Mouse (Mus musculus) limb, embryonic 13.5 days (tissue): ENCODE data around the gene Ldah. TPM values are rescaled to one million over a fixed set of nuclear protein-coding genes. Genes with fewer than 3 reads are reported as not detected.

Experiments used
- ATAC-seq: fragments of 200-750 bp; cut with Nextera tagmentation; 2 replicates; pipeline ENCODE4 v1.8.0; 2017; ENCODE audit warnings: low read depth, moderate number of reproducible peaks, moderate TSS enrichment; ENCODE audit not compliant: low FRiP score
- H3K27ac ChIP-seq: fragments of 300-500 bp; sonication (generic); 2 replicates; pipeline ENCODE4 v1.5.1; 2015; ENCODE audit warnings: inconsistent platforms, mild to moderate bottlenecking, moderate library complexity
- H3K27me3 ChIP-seq: fragments of 300-500 bp; sonication (generic); 2 replicates; pipeline ENCODE4 v1.6.1; 2015; ENCODE audit warnings: mild to moderate bottlenecking, inconsistent platforms
- H3K36me3 ChIP-seq: fragments of 300-500 bp; sonication (generic); 2 replicates; pipeline ENCODE4 v1.6.1; 2015; ENCODE audit warnings: inconsistent platforms, mild to moderate bottlenecking, moderate library complexity
- H3K4me1 ChIP-seq: fragments of 300-500 bp; sonication (generic); 2 replicates; pipeline ENCODE4 v1.6.1; 2015; ENCODE audit warnings: inconsistent platforms
- H3K4me2 ChIP-seq: fragments of 300-500 bp; sonication (generic); replicated peaks from 2 replicates; pipeline ENCODE4 v1.6.1; 2015; ENCODE audit warnings: inconsistent platforms, mild to moderate bottlenecking, moderate library complexity
- H3K4me3 ChIP-seq: fragments of 300-500 bp; sonication (generic); 2 replicates; pipeline ENCODE4 v1.5.1; 2015; ENCODE audit warnings: moderate library complexity, mild to moderate bottlenecking, inconsistent platforms
- H3K9ac ChIP-seq: fragments of 300-500 bp; sonication (generic); 2 replicates; pipeline ENCODE4 v1.6.1; 2015; ENCODE audit warnings: mild to moderate bottlenecking, inconsistent platforms
- H3K9me3 ChIP-seq: fragments of 300-500 bp; sonication (generic); 2 replicates; pipeline ENCODE4 v1.6.1; 2016; ENCODE audit warnings: inconsistent platforms
- WGBS: fragments of 180-500 bp; shearing (Covaris S2); methylation state at CpG from one replicate; pipeline ENCODE4 v1.1.7; 2015; 5-methylcytosine and 5-hydroxymethylcytosine counted together
- polyA plus RNA-seq: library from polyadenylated mRNA; unstranded; fragments of >200 nt; fragmentation: Nextera tagmentation; extraction: Ambion mirVana; gene quantifications from 2 replicates; pipeline ENCODE4 v1.2.1, GENCODE M21; 2015

The Ldah gene
- polyA plus RNA-seq, 1 experiment from 2014 or later = 66.2 TPM

DNA sequence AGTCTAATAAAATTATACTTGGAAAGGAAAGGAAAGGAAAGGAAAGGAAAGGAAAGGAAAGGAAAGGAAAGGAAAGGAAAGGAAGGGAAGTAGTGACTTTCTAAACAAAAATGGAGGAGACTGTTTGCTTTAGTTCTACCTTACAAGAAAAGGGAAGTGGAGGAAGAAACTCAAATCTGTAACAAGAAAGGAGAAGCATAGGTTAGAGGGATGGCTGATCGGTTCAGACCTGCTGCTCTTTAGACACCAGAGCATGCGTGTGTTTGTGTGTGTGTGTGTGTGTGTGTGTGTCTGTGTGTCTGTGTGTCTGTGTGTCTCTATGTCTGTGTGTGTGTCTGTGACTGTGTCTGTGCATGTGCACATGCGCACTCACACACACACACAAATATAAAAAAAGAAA lies 23.2 kb downstream of the Ldah start:
- peaks cover 29% of the 10 kb centered on the region for H3K36me3 ChIP-seq
- ATAC-seq = no peak
- no peak overlapping the region for H3K9ac ChIP-seq
- no peak overlapping the region for H3K27ac ChIP-seq
- H3K9me3 ChIP-seq = no peaks in the 10 kb centered on the region
- no peak overlapping the region for H3K4me3 ChIP-seq
- H3K27me3 ChIP-seq = no peaks in the 10 kb centered on the region
- no peak overlapping the region for H3K4me2 ChIP-seq
- WGBS = 90% methylated on average over 3 of the region's 3 CpGs
- no peaks in the 10 kb centered on the region for H3K4me1 ChIP-seq

- WGBS = 83% methylated on average over 3 of the region's 3 CpGs
- H3K36me3 ChIP-seq = peaks cover 29% of the 10 kb centered on the region
- H3K4me1 ChIP-seq = no peaks in the 10 kb centered on the region
- ATAC-seq = no peak
- H3K27me3 ChIP-seq = no peaks in the 10 kb centered on the region
- H3K4me3 ChIP-seq = no peak overlapping the region
- no peak overlapping the region for H3K27ac ChIP-seq
- H3K9me3 ChIP-seq = no peaks in the 10 kb centered on the region
- no peak overlapping the region for H3K9ac ChIP-seq
- H3K4me2 ChIP-seq = no peak overlapping the region
Measured at GRCm38 (mm10) chr12:8232679-8233078, 24.8 kb downstream of the Ldah start.

- H3K27ac ChIP-seq = no peak overlapping the region
- 0 out of 2 replicates have a peak, but pooled peaks cover 5% of the 10 kb centered on the region for H3K4me1 ChIP-seq
- no peaks in the 10 kb centered on the region for H3K27me3 ChIP-seq
- no peak overlapping the region for H3K9ac ChIP-seq
- H3K9me3 ChIP-seq = no peaks in the 10 kb centered on the region
- 50% methylated on average over 3 of the region's 3 CpGs for WGBS
- peaks cover 10% of the 10 kb centered on the region; the same call in 1 of the 2 replicates for H3K36me3 ChIP-seq
- no peak overlapping the region for H3K4me2 ChIP-seq
- ATAC-seq = no peak; the same call in 1 of the 2 replicates
- no peak overlapping the region for H3K4me3 ChIP-seq
Measured at GRCm38 (mm10) chr12:8242181-8242580, 34.3 kb downstream of the Ldah start.

DNA sequence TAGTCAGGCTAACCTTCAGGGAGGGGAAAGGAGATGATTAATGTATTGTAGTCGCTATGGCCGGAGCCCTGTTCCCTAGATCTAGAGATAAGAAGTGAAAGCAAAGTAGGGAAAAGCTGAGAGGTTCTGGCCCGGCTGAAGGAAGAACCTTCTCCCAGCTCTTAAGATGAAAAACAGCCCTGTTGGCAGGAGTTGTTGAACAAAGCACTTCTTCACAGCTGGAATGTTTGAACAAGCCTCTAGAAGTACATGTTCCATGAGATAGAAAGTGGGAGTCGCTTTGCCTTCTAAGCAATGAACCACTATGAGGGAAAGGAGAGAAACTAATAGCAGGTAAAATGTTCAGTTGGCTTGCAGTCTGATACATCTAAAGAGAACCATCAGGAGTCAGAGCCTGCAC lies 36.8 kb downstream of the Ldah start:
- H3K4me1 ChIP-seq = 0 out of 2 replicates have a peak, but pooled peaks cover 5% of the 10 kb centered on the region
- H3K9me3 ChIP-seq = no peaks in the 10 kb centered on the region
- H3K36me3 ChIP-seq = peaks cover 7% of the 10 kb centered on the region; the same call in 1 of the 2 replicates
- no peak overlapping the region for H3K4me2 ChIP-seq
- H3K27me3 ChIP-seq = no peaks in the 10 kb centered on the region
- WGBS = 73% methylated on average over 4 of the region's 4 CpGs
- no peak overlapping the region for H3K9ac ChIP-seq
- no peak overlapping the region for H3K27ac ChIP-seq
- no peak for ATAC-seq
- no peak overlapping the region for H3K4me3 ChIP-seq

DNA sequence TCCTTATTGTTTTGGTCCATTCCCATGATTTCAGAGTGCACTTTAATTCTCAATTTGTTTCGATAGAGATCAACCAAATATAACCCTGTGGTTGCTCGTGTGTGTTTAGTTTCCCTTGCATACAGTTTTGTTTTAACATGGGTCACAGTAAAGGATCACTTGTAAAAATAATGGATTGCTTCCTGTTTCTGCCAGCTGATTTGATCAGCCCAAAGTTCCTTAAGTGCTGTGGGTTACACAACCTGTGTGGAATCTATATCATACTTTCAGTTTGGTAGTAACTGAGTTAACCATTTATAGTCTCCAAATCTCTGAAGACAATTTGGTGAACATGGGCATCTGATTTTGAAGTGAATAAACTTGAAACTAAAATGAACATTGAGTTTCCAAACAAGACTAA lies 52.4 kb downstream of the Ldah start:
- H3K27ac ChIP-seq = no peak overlapping the region
- H3K4me1 ChIP-seq = 0 out of 2 replicates have a peak, but pooled peaks cover 2% of the 10 kb centered on the region
- no peaks in the 10 kb centered on the region for H3K9me3 ChIP-seq
- ATAC-seq = no peak
- no peak overlapping the region for H3K4me2 ChIP-seq
- no peak overlapping the region for H3K4me3 ChIP-seq
- no peaks in the 10 kb centered on the region for H3K27me3 ChIP-seq
- no peaks in the 10 kb centered on the region for H3K36me3 ChIP-seq
- WGBS = 55% methylated on average over 2 of the region's 2 CpGs
- H3K9ac ChIP-seq = no peak overlapping the region

GRCm38 (mm10) chr12:8266311-8266710 lies 58.4 kb downstream of the Ldah start:
- no peaks in the 10 kb centered on the region for H3K4me1 ChIP-seq
- WGBS = 90% methylated on average over 7 of the region's 7 CpGs
- no peaks in the 10 kb centered on the region for H3K27me3 ChIP-seq
- no peak overlapping the region for H3K4me2 ChIP-seq
- H3K9ac ChIP-seq = no peak overlapping the region
- H3K4me3 ChIP-seq = no peak overlapping the region
- no peak for ATAC-seq
- H3K27ac ChIP-seq = no peak overlapping the region
- H3K9me3 ChIP-seq = no peaks in the 10 kb centered on the region
- peaks cover 6% of the 10 kb centered on the region for H3K36me3 ChIP-seq

- no peak overlapping the region for H3K9ac ChIP-seq
- H3K4me1 ChIP-seq = no peaks in the 10 kb centered on the region
- no peaks in the 10 kb centered on the region for H3K9me3 ChIP-seq
- no peak overlapping the region for H3K4me2 ChIP-seq
- WGBS = 92% methylated on average over 11 of the region's 11 CpGs
- no peak overlapping the region for H3K27ac ChIP-seq
- H3K4me3 ChIP-seq = no peak overlapping the region
- ATAC-seq = no peak
- H3K36me3 ChIP-seq = peaks cover 6% of the 10 kb centered on the region
- no peaks in the 10 kb centered on the region for H3K27me3 ChIP-seq
Measured at GRCm38 (mm10) chr12:8269627-8270026, 61.7 kb downstream of the Ldah start.

DNA sequence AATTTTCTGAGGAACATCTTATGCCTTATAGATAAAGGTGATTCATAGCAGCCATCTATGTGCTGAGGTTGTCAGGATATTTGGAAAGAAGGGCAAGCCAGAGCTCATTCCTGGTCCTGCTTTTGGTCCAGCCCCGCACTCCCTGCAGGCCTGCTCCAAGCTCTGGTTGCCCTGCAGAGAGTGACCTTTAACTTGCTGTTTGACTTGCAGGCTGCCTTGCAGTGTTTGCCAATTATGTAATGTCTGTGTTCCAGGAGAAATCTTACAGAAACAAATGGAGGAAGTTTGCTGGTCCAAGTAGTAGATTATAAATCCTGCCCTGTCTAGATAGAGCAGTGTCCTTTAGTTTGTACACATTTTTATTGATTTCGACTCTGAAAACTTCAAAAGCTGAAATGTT lies 63.5 kb downstream of the Ldah start:
- no peak overlapping the region for H3K27ac ChIP-seq
- H3K36me3 ChIP-seq = peaks cover 6% of the 10 kb centered on the region
- no peak overlapping the region for H3K9ac ChIP-seq
- no peaks in the 10 kb centered on the region for H3K9me3 ChIP-seq
- no peak for ATAC-seq
- no peak overlapping the region for H3K4me3 ChIP-seq
- no peaks in the 10 kb centered on the region for H3K4me1 ChIP-seq
- no peaks in the 10 kb centered on the region for H3K27me3 ChIP-seq
- 87% methylated on average over 2 of the region's 2 CpGs for WGBS
- H3K4me2 ChIP-seq = no peak overlapping the region

DNA sequence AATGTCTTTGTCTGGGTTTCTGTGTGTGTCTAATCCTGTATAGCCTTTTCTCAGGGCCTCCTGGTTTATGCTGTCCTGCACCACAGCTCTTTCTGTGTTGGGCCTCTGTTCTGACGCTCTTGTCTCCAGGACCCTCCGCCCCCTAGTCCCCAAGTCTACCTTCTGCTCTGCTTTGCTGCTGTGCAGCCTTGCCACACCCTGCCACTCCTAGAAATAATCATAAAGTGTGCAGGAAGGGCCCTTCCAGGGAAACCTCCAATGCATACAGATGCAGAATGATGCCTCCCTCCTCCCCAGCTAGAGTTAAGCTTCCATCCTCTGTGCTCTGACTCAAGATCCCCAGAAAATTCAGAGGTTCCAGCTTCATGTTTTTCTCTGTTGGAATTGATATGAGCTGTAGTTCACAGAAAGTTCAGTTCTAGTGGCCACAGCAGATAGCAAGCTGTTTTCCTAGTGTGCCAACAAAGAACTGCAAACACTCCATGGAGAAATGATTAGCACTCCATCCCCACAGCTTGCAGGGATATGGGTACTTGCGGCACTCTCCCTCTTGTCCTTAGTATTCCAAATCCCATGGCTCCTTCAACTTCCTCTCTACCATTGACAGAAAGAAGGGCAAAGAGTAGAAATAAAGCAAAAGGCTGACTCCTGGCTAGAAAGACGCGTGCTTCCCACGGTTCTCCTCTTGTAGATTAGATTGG lies 65.7 kb downstream of the Ldah start:
- WGBS = 92% methylated on average over 6 of the region's 6 CpGs
- Histone ChIP-seq H3K9me3 (no peaks in the 10 kb centered on the region), H3K4me2 (no peak overlapping the region)

GRCm38 (mm10) chr12:8275424-8275823 lies 67.5 kb downstream of the Ldah start:
- Histone ChIP-seq H3K9ac (no peak overlapping the region), H3K36me3 (0 out of 2 replicates have a peak, but pooled peaks cover 5% of the 10 kb centered on the region), H3K27ac (no peak overlapping the region), H3K27me3 (no peaks in the 10 kb centered on the region), H3K4me1 (no peaks in the 10 kb centered on the region), H3K9me3 (no peaks in the 10 kb centered on the region), H3K4me2 (no peak overlapping the region), H3K4me3 (no peak overlapping the region)
- 88% methylated on average over 4 of the region's 4 CpGs for WGBS
- no peak for ATAC-seq

More for the DNA sequence above, 65.7 kb downstream of the Ldah start:
- no peaks in the 10 kb centered on the region for H3K27me3 ChIP-seq
- no peak overlapping the region for H3K4me3 ChIP-seq
- ATAC-seq = no peak
- H3K4me1 ChIP-seq = no peaks in the 10 kb centered on the region
- H3K27ac ChIP-seq = no peak overlapping the region
- no peak overlapping the region for H3K9ac ChIP-seq
- peaks cover 6% of the 10 kb centered on the region for H3K36me3 ChIP-seq

DNA sequence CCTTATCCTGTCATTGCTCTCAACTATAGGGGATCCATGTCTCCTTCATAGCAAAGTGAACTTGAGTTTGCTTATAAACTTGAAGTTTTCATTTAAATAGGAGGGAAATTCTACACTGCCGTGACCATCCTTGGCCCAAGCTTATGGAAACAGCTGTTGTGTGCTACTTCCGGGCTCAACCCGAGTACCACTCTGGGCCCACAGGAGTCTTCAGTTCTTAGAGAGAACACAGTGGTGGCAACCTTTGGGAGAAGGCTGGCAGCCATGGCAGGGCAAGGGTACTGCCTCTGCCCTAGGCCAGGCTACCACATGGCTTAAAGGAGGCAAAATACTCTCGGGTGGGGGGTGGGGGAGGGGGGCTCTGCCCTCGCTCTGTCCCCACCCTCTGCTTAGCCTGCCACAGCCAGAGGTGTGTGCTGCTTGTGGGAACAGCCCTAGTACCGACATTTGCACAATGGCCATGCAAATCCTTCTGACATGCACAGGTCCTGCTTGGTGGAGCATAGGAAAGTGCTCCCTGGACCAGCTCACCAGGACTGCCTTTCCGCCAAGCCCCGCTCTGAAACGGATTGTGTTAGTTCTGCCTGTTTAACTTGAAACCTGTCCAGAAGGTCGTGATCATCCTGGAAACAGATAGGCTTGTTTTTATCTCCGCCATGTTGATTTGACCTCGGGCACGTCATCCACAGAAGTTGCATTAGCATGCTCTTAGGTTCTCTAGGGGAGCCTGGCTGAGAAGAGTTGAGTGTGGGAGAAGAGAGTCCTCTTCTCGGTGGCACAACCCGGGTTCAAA lies 73.5 kb downstream of the Ldah start:
- Histone ChIP-seq H3K9ac (no peak overlapping the region), H3K36me3 (peaks cover 28% of the 10 kb centered on the region), H3K4me1 (no peaks in the 10 kb centered on the region), H3K4me3 (no peak overlapping the region), H3K27ac (no peak overlapping the region), H3K9me3 (no peaks in the 10 kb centered on the region), H3K27me3 (no peaks in the 10 kb centered on the region), H3K4me2 (no peak overlapping the region)
- no peak for ATAC-seq
- 86% methylated on average over 15 of the region's 15 CpGs for WGBS

- 61% methylated on average over 3 of the region's 3 CpGs for WGBS
- no peak; the same call in 1 of the 2 replicates for ATAC-seq
- H3K36me3 ChIP-seq = peaks cover 14% of the 10 kb centered on the region
Measured at GRCm38 (mm10) chr12:8287970-8288369, 80.1 kb downstream of the Ldah start.

More at GRCm38 (mm10) chr12:8287970-8288369, 80.1 kb downstream of the Ldah start:
- Histone ChIP-seq H3K27ac (no peak overlapping the region), H3K4me2 (no peak overlapping the region), H3K9me3 (no peaks in the 10 kb centered on the region), H3K27me3 (no peaks in the 10 kb centered on the region; the same call in 1 of the 2 replicates), H3K4me1 (peaks cover 4% of the 10 kb centered on the region; the same call in 1 of the 2 replicates), H3K9ac (no peak overlapping the region), H3K4me3 (no peak overlapping the region)
